Mouse (Mus musculus): Measurements from ENCODE around the gene Lrrc8b.

The Lrrc8b gene

GRCm38 (mm10) chr5:105519096-105519975 lies 103.8 kb downstream of the Lrrc8b start, which contains the start of gene Lrrc8c:
Gene Lrrc8c (plus strand): TSS chr5:105519388.
- peak; percentile 80 to 81 for DNase-seq (ENCODE audit: low spot score in 2 of 2)

- DNase-seq (ENCODE audit: low spot score in 2 of 2), result no peak
These were observed 104.4 kb downstream of the Lrrc8b start for GRCm38 (mm10) chr5:105519976-105520300.

- DNase-seq (ENCODE audit: low spot score in 2 of 2), result no peak
These were observed 104.9 kb downstream of the Lrrc8b start for GRCm38 (mm10) chr5:105520442-105520965.

GRCm38 (mm10) chr5:105523452-105523851 lies 107.9 kb downstream of the Lrrc8b start:
- DNase-seq (ENCODE audit: low spot score in 2 of 2), result no peak

- no peak for DNase-seq (ENCODE audit: low spot score in 2 of 2)
These were observed 109.4 kb downstream of the Lrrc8b start for GRCm38 (mm10) chr5:105525004-105525403.

GRCm38 (mm10) chr5:105526107-105526645 lies 110.6 kb downstream of the Lrrc8b start:
- no peak for DNase-seq (ENCODE audit: low spot score in 2 of 2)

- no peak for DNase-seq (ENCODE audit: low spot score in 2 of 2)
These were observed 111.2 kb downstream of the Lrrc8b start for GRCm38 (mm10) chr5:105526766-105527165.

- DNase-seq (ENCODE audit: low spot score in 2 of 2), result no peak
These were observed 112.1 kb downstream of the Lrrc8b start for GRCm38 (mm10) chr5:105527477-105528331.

GRCm38 (mm10) chr5:105530576-105530975 lies 115.0 kb downstream of the Lrrc8b start:
- DNase-seq (ENCODE audit: low spot score in 2 of 2), result no peak

- no peak for DNase-seq (ENCODE audit: low spot score in 2 of 2)
These were observed 119.6 kb downstream of the Lrrc8b start for GRCm38 (mm10) chr5:105535186-105535585.

- no peak for DNase-seq (ENCODE audit: low spot score in 2 of 2)
These were observed 120.6 kb downstream of the Lrrc8b start for GRCm38 (mm10) chr5:105536172-105536571.

- DNase-seq (ENCODE audit: low spot score in 2 of 2), result no peak
These were observed 121.6 kb downstream of the Lrrc8b start for GRCm38 (mm10) chr5:105537101-105537723.
